Mouse (Mus musculus) activated CD4-positive, CD25-positive, alpha-beta regulatory T cell, adult 4 months (primary cell): ENCODE measurements around the gene Endog. TPM values are rescaled to one million over a fixed set of nuclear protein-coding genes. Genes with fewer than 3 reads are reported as not detected.

Experiments used
- ATAC-seq: one replicate; pipeline ENCODE4 v1.8.0; 2017
- polyA plus RNA-seq, 2 experiments: library from polyadenylated mRNA; unstranded; fragments of 100-300 nt; shearing (Covaris generic); gene quantifications; one replicate each; pipeline ENCODE4 v1.2.1; 2017

Endog gene
- polyA plus RNA-seq, 2 experiments from 2014 or later = 2.6 to 3.3 TPM

DNA sequence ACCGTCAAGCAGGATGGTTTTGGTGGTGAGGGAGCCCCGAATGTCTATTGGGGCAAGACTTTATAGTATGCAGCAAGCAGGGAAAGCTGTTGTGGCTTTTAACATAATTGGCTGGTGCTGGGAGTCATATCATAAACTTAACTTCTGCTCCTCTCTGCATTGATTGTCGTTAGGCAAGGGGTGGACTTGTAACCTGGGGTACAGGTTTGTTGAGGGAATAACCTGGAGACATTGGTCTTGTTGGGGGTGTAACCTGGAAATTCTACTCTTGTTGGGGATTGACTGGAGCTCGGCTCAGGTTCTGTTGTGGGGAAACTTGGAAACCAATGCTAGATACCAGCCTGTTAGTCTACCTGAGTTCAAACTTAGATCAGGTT lies 40.9 kb downstream of the Endog start:
- ATAC-seq = no peak

DNA sequence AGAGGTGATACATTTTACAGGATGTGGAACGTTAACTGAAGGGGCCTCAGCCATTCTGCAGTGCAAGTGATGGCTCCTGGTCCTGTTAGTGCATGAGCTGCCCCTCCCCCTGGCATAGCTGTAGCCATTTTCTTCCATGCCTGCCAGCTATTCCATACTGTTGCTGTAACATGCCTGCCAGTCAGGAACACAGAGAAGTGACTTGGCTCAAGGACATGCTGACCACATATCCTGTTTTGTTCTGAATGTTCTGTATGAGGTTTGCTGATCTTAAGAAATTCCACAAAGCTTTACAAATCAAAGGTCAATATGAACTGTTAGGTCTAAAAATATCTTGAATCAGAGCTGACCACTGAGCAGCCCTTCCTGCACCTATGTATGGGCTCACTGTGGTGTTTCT lies 41.7 kb downstream of the Endog start:
- no peak for ATAC-seq

DNA sequence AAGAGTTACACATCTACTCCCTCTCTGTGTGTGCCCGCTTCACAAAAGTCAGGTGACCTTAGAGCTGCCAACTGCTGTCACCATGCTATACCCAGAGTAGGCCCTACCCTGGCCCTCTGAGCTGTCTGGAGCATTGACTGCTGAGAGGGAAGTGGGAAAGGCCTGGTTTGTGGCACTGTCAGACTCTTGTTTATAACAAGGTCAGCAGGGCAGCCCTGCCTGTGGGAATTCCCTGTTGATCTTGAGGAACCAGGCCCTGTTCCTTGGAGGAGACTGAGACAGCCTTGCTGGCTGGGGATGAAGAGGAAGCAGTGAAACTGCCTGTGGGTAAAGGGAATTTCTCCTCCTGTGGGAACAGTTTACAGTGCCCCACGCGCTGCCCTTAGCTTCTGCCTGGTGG lies 43.5 kb downstream of the Endog start:
- ATAC-seq = no peak

DNA sequence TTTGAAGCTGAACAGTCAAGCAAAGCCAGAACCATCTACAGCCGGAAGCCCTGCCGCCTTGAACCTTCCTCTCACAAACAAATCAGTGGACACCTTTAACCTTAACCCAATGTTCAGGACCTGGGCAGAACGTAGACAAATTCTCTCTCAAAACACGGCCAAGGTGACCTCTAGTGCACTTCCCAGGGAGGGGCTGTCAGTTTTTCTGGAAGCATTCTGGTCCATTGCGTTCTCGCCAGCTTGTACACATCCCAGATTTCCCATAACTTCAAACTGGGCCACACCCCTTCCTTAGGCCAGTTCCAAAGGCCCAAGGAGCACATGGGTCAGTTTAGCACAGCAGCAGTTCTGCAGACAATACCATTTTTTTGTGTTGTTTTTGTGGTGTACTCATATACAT lies 44.2 kb downstream of the Endog start:
- no peak for ATAC-seq

DNA sequence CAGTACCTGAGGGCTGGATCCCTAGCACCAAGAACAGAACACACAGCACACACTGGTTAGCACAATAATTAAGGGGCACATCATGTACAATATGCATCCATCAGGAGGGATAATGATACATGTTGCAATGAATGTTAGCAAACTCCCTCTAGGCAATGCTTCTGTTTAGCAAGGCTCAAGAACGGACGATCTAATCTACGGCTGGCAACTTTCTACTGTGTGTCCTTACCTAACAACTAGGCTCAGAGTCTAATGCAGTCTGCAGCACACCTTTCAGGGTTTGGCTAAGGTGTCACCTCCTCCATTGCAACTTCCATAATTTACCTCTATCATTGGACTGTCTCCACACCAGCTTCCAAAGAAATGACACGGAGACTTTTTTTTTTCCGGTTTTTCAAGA lies 45.0 kb downstream of the Endog start:
- ATAC-seq = no peak

Other genes starting within 250 kb of the Endog start
- gene Gle1, start 236.1 kb upstream of the Endog start, polyA plus RNA-seq = 10 to 100 TPM; 42.4 to 52.7 TPM
- gene Sptan1, start 205.9 kb upstream of the Endog start, polyA plus RNA-seq = 10 to 100 TPM; 78.3 to 89.3 TPM
- gene Wdr34, start 122.6 kb upstream of the Endog start, polyA plus RNA-seq = 1 to 10 TPM in 1 of 2 experiments, under 1 TPM in 1; 0.87 to 1.4 TPM
- 100 to 1,000 TPM; 369 to 379 TPM for gene Set, start 114.1 kb upstream of the Endog start, polyA plus RNA-seq
- gene Pkn3, start 93.8 kb upstream of the Endog start, polyA plus RNA-seq = under 1 TPM in 1 of 2 experiments, not detected in 1; 0.41 TPM
- gene Zdhhc12, start 77.8 kb upstream of the Endog start, polyA plus RNA-seq = 10 to 100 TPM; 31.6 to 32.4 TPM
- gene Zer1, start 46.9 kb upstream of the Endog start, polyA plus RNA-seq = 10 to 100 TPM; 14.5 to 15.2 TPM
- gene Tbc1d13, start 37.7 kb upstream of the Endog start, polyA plus RNA-seq = 1 to 10 TPM; 6.8 to 6.9 TPM
- gene Spout1, start 7.0 kb downstream of the Endog start, polyA plus RNA-seq = 10 to 100 TPM; 32.0 to 33.8 TPM
- 1 to 10 TPM; 7.0 to 7.7 TPM for gene Kyat1, start 34.4 kb downstream of the Endog start, polyA plus RNA-seq
- gene Lrrc8a, start 66.2 kb downstream of the Endog start, polyA plus RNA-seq = 10 to 100 TPM; 34.4 to 38.4 TPM
- gene Gm28035, start 69.1 kb downstream of the Endog start, polyA plus RNA-seq = not detected
- 1 to 10 TPM; 3.9 to 4.8 TPM for gene Phyhd1, start 94.7 kb downstream of the Endog start, polyA plus RNA-seq
- not detected for gene Gm28038, start 109.5 kb downstream of the Endog start, polyA plus RNA-seq
- 10 to 100 TPM; 11.6 to 13.6 TPM for gene Dolk, start 114.8 kb downstream of the Endog start, polyA plus RNA-seq
- gene Nup188, start 114.9 kb downstream of the Endog start, polyA plus RNA-seq = 10 to 100 TPM; 25.8 to 30.6 TPM
- 100 to 1,000 TPM in 1 of 2 experiments, 10 to 100 TPM in 1; 80.5 to 105 TPM for gene Sh3glb2, start 187.8 kb downstream of the Endog start, polyA plus RNA-seq
- 1 to 10 TPM; 1.3 to 7.4 TPM for gene Miga2, start 192.7 kb downstream of the Endog start, polyA plus RNA-seq
- 10 to 100 TPM; 15.3 to 18.3 TPM for gene Dolpp1, start 220.8 kb downstream of the Endog start, polyA plus RNA-seq
- 1 to 10 TPM; 2.9 to 3.5 TPM for gene Crat, start 244.3 kb downstream of the Endog start, polyA plus RNA-seq
- 10 to 100 TPM; 46.4 to 73.2 TPM for gene Ptpa, start 244.5 kb downstream of the Endog start, polyA plus RNA-seq